In genomic region chr5:123720328-123721311, GRCm38 (mm10) we compare ENCODE assay signal across 8 mouse cellular contexts. TPM values are rescaled to one million over a fixed set of nuclear protein-coding genes. Genes with fewer than 3 reads are reported as not detected.
A peak's percentile ranks its signal among the peaks of the same experiment; 100 is the strongest.
DNase-seq lines count a peak whose midpoint lies in the region; ATAC-seq lines count a peak whose summit lies in the region.

Zcchc8 (minus strand) TSS chr5:123721100.

- peak; percentile 100 for ATAC-seq in hindbrain, embryonic 15.5 days (ENCODE audit: low FRiP score, low read depth)

- peak within 1 kb of the TSS; percentile 76 for H3K4me2 ChIP-seq in hindbrain, embryonic 15.5 days

- peak within 1 kb of the TSS; percentile 92 for H3K27ac ChIP-seq in hindbrain, embryonic 15.5 days (replicated peaks)

- WGBS in hindbrain, embryonic 15.5 days: under 1% methylated on average over 83 of the region's 83 CpGs

- H3K4me1 ChIP-seq in hindbrain, embryonic 15.5 days (replicated peaks): peaks cover 33% of the 10 kb centered on the region

- H3K4me3 ChIP-seq in hindbrain, embryonic 15.5 days: peak within 1 kb of the TSS; percentile 90

- no peaks in the 10 kb centered on the region for H3K9me3 ChIP-seq in hindbrain, embryonic 15.5 days

- no peaks in the 10 kb centered on the region for H3K27me3 ChIP-seq in hindbrain, embryonic 15.5 days

- peaks cover 8% of the 10 kb centered on the region for H3K36me3 ChIP-seq in hindbrain, embryonic 15.5 days

- peak; percentile 97 for DNase-seq in T-cell, adult 2 months (ENCODE audit: low spot score)
- DNase-seq in cerebellum, postnatal 36 days: peak; percentile 91 to 97
- peak; percentile 95 to 98 for DNase-seq in frontal cortex, postnatal 36 days (ENCODE audit: low spot score in 2 of 2)
- DNase-seq in left cerebral cortex, adult 11 months (ENCODE audit: low spot score): peak; percentile 95
- peak; percentile 96 to 97 for DNase-seq in lung, postnatal 4 days
- peak; percentile 97 for DNase-seq in retina, postnatal 7 days (ENCODE audit: low read depth, low spot score)
- peak; percentile 77 for DNase-seq in urinary bladder, adult 2 months (ENCODE audit: low spot score)

- H3K9ac ChIP-seq in hindbrain, embryonic 15.5 days: peak within 1 kb of the TSS; percentile 83

RNA-seq across cellular contexts. Expression of gene Zcchc8, which starts in this region (rescaled TPM):
- polyA plus RNA-seq in hindbrain, embryonic 15.5 days (2015; fragmentation: Nextera tagmentation; extraction: Ambion mirVana): 58.1 and 68.5 TPM in 2 replicates
- polyA plus RNA-seq in urinary bladder, adult 2 months (2012; rRNA removed): 45.2 and 46.8 TPM in 2 replicates

Comparison
In these comparisons a context has a peak if more than half of its experiments do, and no peak if none do; other contexts are left out.
1. Peak in every context shown above with its lines: DNase-seq, ATAC-seq, H3K4me3 ChIP-seq and H3K27ac ChIP-seq.